Mouse (Mus musculus): Measurements from ENCODE around the gene C2. TPM values are rescaled to one million over a fixed set of nuclear protein-coding genes. Genes with fewer than 3 reads are reported as not detected.

C2 gene
- polyA plus RNA-seq (2012; rRNA removed), result 28.1 and 31.1 TPM in 2 replicates

GRCm38 (mm10) chr17:34898160-34898586 is at the start of gene C2, which contains the start of gene Ehmt2:
Gene C2 (minus strand): TSS chr17:34898265.
Gene Ehmt2 (plus strand): TSS chr17:34898469.
- whole genome bisulfite sequencing, result under 1% methylated on average over 37 of the region's 44 CpGs
- DNase-seq (ENCODE audit: low read depth, low spot score), result no peak

GRCm38 (mm10) chr17:34947606-34948005 is 49.5 kb upstream of the C2 start:
- no peak for DNase-seq (ENCODE audit: low read depth, low spot score)
- 8% methylated on average over 8 of the region's 8 CpGs for WGBS

- WGBS, result 77% methylated on average over 5 of the region's 5 CpGs
- no peak for DNase-seq (ENCODE audit: low read depth, low spot score)
These were observed 48.5 kb upstream of the C2 start for GRCm38 (mm10) chr17:34946486-34947140.

- DNase-seq (ENCODE audit: low read depth, low spot score), result no peak
These were observed 46.3 kb upstream of the C2 start for GRCm38 (mm10) chr17:34944362-34944761.

- 43% methylated on average over 4 of the region's 4 CpGs for WGBS
- DNase-seq (ENCODE audit: low read depth, low spot score), result no peak
These were observed 45.2 kb upstream of the C2 start for GRCm38 (mm10) chr17:34943128-34943815.

- 23% methylated on average over 15 of the region's 15 CpGs for WGBS
- no peak for DNase-seq (ENCODE audit: low read depth, low spot score)
These were observed 43.4 kb upstream of the C2 start for GRCm38 (mm10) chr17:34941344-34942041.

- no peak for DNase-seq (ENCODE audit: low read depth, low spot score)
- 70% methylated on average over 6 of the region's 6 CpGs for WGBS
These were observed 40.0 kb upstream of the C2 start for GRCm38 (mm10) chr17:34937960-34938505.

GRCm38 (mm10) chr17:34934830-34935229 is 36.8 kb upstream of the C2 start:
- WGBS, result 68% methylated on average over 8 of the region's 8 CpGs
- no peak for DNase-seq (ENCODE audit: low read depth, low spot score)

- 75% methylated on average over 24 of the region's 24 CpGs for WGBS
- no peak for DNase-seq (ENCODE audit: low read depth, low spot score)
These were observed 36.0 kb upstream of the C2 start for GRCm38 (mm10) chr17:34934031-34934430.

GRCm38 (mm10) chr17:34932287-34932686 is 34.2 kb upstream of the C2 start:
- WGBS, result 43% methylated on average over 8 of the region's 8 CpGs

GRCm38 (mm10) chr17:34931735-34932098 is 33.7 kb upstream of the C2 start:
- 4% methylated on average over 14 of the region's 14 CpGs for WGBS
- DNase-seq (ENCODE audit: low read depth, low spot score), result no peak

More at GRCm38 (mm10) chr17:34932287-34932686, 34.2 kb upstream of the C2 start:
- DNase-seq (ENCODE audit: low read depth, low spot score), result no peak

- under 1% methylated on average over 38 of the region's 38 CpGs for WGBS
These were observed 33.1 kb upstream of the C2 start, which contains the start of gene Neu1 for GRCm38 (mm10) chr17:34931061-34931734. Gene Neu1 (plus strand): TSS chr17:34931253.

GRCm38 (mm10) chr17:34928841-34929240 is 30.8 kb upstream of the C2 start:
- WGBS, result 77% methylated on average over 4 of the region's 4 CpGs
- no peak for DNase-seq (ENCODE audit: low read depth, low spot score)

More at GRCm38 (mm10) chr17:34931061-34931734, 33.1 kb upstream of the C2 start, which contains the start of gene Neu1:
- DNase-seq (ENCODE audit: low read depth, low spot score), result peak; percentile 95

- DNase-seq (ENCODE audit: low read depth, low spot score), result no peak
- WGBS, result 89% methylated on average over 18 of the region's 18 CpGs
These were observed 29.4 kb upstream of the C2 start for GRCm38 (mm10) chr17:34927306-34928019.

- no peak for DNase-seq (ENCODE audit: low read depth, low spot score)
- 76% methylated on average over 5 of the region's 5 CpGs for WGBS
These were observed 26.2 kb upstream of the C2 start for GRCm38 (mm10) chr17:34924258-34924657.

GRCm38 (mm10) chr17:34922939-34923338 is 24.9 kb upstream of the C2 start:
- DNase-seq (ENCODE audit: low read depth, low spot score), result no peak
- WGBS, result 56% methylated on average over 6 of the region's 6 CpGs

- WGBS, result 74% methylated on average over 9 of the region's 9 CpGs
- no peak for DNase-seq (ENCODE audit: low read depth, low spot score)
These were observed 19.1 kb upstream of the C2 start for GRCm38 (mm10) chr17:34917188-34917587.

- no peak for DNase-seq (ENCODE audit: low read depth, low spot score)
- WGBS, result 81% methylated on average over 5 of the region's 5 CpGs
These were observed 18.3 kb upstream of the C2 start for GRCm38 (mm10) chr17:34916316-34916715.

GRCm38 (mm10) chr17:34915410-34915831 is 17.4 kb upstream of the C2 start:
- no peak for DNase-seq (ENCODE audit: low read depth, low spot score)
- 14% methylated on average over 11 of the region's 11 CpGs for WGBS
